Mouse (Mus musculus) embryonic facial prominence, embryonic 14.5 days (tissue): Measurements from ENCODE around the gene Sh3gl2. TPM values are rescaled to one million over a fixed set of nuclear protein-coding genes. Genes with fewer than 3 reads are reported as not detected.

Source experiments
- ATAC-seq: fragments of 200-750 bp; cut with Nextera tagmentation; 2 replicates; pipeline ENCODE4 v1.8.0; 2017; ENCODE audit warnings: low read depth, moderate number of reproducible peaks, moderate TSS enrichment
- DNase-seq: peaks from one replicate; pipeline ENCODE4 v3.0.0-alpha.2; 2015; ENCODE audit warnings: low spot score
- H3K27ac ChIP-seq: fragments of 300-500 bp; sonication (generic); replicated peaks from 2 replicates; pipeline ENCODE4 v1.5.1; 2014; ENCODE audit warnings: low read depth, mild to moderate bottlenecking, low read length, moderate library complexity
- H3K27me3 ChIP-seq: fragments of 300-500 bp; sonication (generic); replicated peaks from 2 replicates; pipeline ENCODE4 v1.6.1; 2014; ENCODE audit warnings: low read length; ENCODE audit not compliant: control insufficient read depth, insufficient read depth
- H3K36me3 ChIP-seq: fragments of 300-500 bp; sonication (generic); 2 replicates; pipeline ENCODE4 v1.6.1; 2014; ENCODE audit warnings: low read length, mixed read lengths; ENCODE audit not compliant: control insufficient read depth, insufficient read depth
- H3K4me1 ChIP-seq: fragments of 300-500 bp; sonication (generic); 2 replicates; pipeline ENCODE4 v1.6.1; 2014; ENCODE audit warnings: antibody characterized with exemption, low read length; ENCODE audit not compliant: control insufficient read depth, insufficient read depth
- H3K4me2 ChIP-seq: fragments of 300-500 bp; sonication (generic); 2 replicates; pipeline ENCODE4 v1.6.1; 2014; ENCODE audit warnings: low read depth, mild to moderate bottlenecking, low read length, moderate library complexity, mixed read lengths
- H3K4me3 ChIP-seq: fragments of 300-500 bp; sonication (generic); 2 replicates; pipeline ENCODE4 v1.5.1; 2014; ENCODE audit warnings: low read depth, mild to moderate bottlenecking, low read length
- H3K9ac ChIP-seq: fragments of 300-500 bp; sonication (generic); 2 replicates; pipeline ENCODE4 v1.6.1; 2014; ENCODE audit warnings: low read depth, mild to moderate bottlenecking, low read length, moderate library complexity, mixed read lengths
- H3K9me3 ChIP-seq: fragments of 300-500 bp; sonication (generic); 2 replicates; pipeline ENCODE4 v1.6.1; 2016; ENCODE audit warnings: low read length; ENCODE audit not compliant: control insufficient read depth
- WGBS: fragments of 180-500 bp; shearing (Covaris S2); extraction: QIAGEN DNeasy Blood & Tissue Kit; methylation state at CpG from one replicate; pipeline ENCODE4 v1.1.7; 2014; 5-methylcytosine and 5-hydroxymethylcytosine counted together
- polyA plus RNA-seq: library from polyadenylated mRNA; unstranded; fragments of >200 nt; fragmentation: Nextera tagmentation; extraction: Ambion mirVana; gene quantifications from 2 replicates; pipeline ENCODE4 v1.2.1, GENCODE M21; 2014

The Sh3gl2 gene
- polyA plus RNA-seq, 1 experiment from 2014 or later = 7.0 TPM

GRCm38 (mm10) chr4:85222716-85223115 lies 17.8 kb downstream of the Sh3gl2 start:
- DNase-seq (no peak), ATAC-seq (no peak)
- no peaks in the 10 kb centered on the region for H3K9me3 ChIP-seq
- H3K27ac ChIP-seq = no peak overlapping the region
- H3K4me3 ChIP-seq = no peak overlapping the region
- no peak overlapping the region for H3K4me2 ChIP-seq
- no peaks in the 10 kb centered on the region for H3K27me3 ChIP-seq
- no peaks in the 10 kb centered on the region for H3K36me3 ChIP-seq
- no peak overlapping the region for H3K9ac ChIP-seq
- 65% methylated on average over 5 of the region's 5 CpGs for WGBS
- no peaks in the 10 kb centered on the region for H3K4me1 ChIP-seq

- H3K36me3 ChIP-seq = no peaks in the 10 kb centered on the region
- DNase-seq (no peak), ATAC-seq (no peak)
- H3K4me2 ChIP-seq = no peak overlapping the region
- H3K4me3 ChIP-seq = no peak overlapping the region
- H3K4me1 ChIP-seq = no peaks in the 10 kb centered on the region
- H3K9ac ChIP-seq = no peak overlapping the region
- no peak overlapping the region for H3K27ac ChIP-seq
- WGBS = 74% methylated on average over 5 of the region's 5 CpGs
- no peaks in the 10 kb centered on the region for H3K9me3 ChIP-seq
- H3K27me3 ChIP-seq = no peaks in the 10 kb centered on the region
These were observed 21.8 kb downstream of the Sh3gl2 start for GRCm38 (mm10) chr4:85226731-85227130.

GRCm38 (mm10) chr4:85227664-85228588 lies 23.0 kb downstream of the Sh3gl2 start:
- DNase-seq (no peak), ATAC-seq (no peak)
- H3K9me3 ChIP-seq = no peaks in the 10 kb centered on the region
- H3K27ac ChIP-seq = no peak overlapping the region
- H3K27me3 ChIP-seq = no peaks in the 10 kb centered on the region
- WGBS = 65% methylated on average over 9 of the region's 9 CpGs
- H3K4me1 ChIP-seq = no peaks in the 10 kb centered on the region
- H3K4me3 ChIP-seq = no peak overlapping the region
- H3K9ac ChIP-seq = no peak overlapping the region
- H3K4me2 ChIP-seq = no peak overlapping the region
- no peaks in the 10 kb centered on the region for H3K36me3 ChIP-seq

GRCm38 (mm10) chr4:85228589-85228948 lies 23.6 kb downstream of the Sh3gl2 start:
- ATAC-seq (no peak), DNase-seq (no peak)
- Histone ChIP-seq H3K36me3 (no peaks in the 10 kb centered on the region), H3K4me2 (no peak overlapping the region), H3K27ac (no peak overlapping the region), H3K27me3 (no peaks in the 10 kb centered on the region), H3K4me3 (no peak overlapping the region), H3K9ac (no peak overlapping the region), H3K9me3 (no peaks in the 10 kb centered on the region), H3K4me1 (no peaks in the 10 kb centered on the region)
- WGBS = 82% methylated on average over 5 of the region's 5 CpGs

GRCm38 (mm10) chr4:85232386-85233381 lies 27.8 kb downstream of the Sh3gl2 start:
- H3K4me3 ChIP-seq = no peak overlapping the region
- no peak overlapping the region for H3K27ac ChIP-seq
- no peak overlapping the region for H3K9ac ChIP-seq
- no peaks in the 10 kb centered on the region for H3K27me3 ChIP-seq
- 69% methylated on average over 14 of the region's 14 CpGs for WGBS
- no peak overlapping the region for H3K4me2 ChIP-seq
- no peaks in the 10 kb centered on the region for H3K9me3 ChIP-seq
- no peaks in the 10 kb centered on the region for H3K36me3 ChIP-seq
- no peak for ATAC-seq
- no peaks in the 10 kb centered on the region for H3K4me1 ChIP-seq
- no peak for DNase-seq

- Histone ChIP-seq H3K36me3 (no peaks in the 10 kb centered on the region), H3K9me3 (no peaks in the 10 kb centered on the region)
These were observed 36.7 kb downstream of the Sh3gl2 start for GRCm38 (mm10) chr4:85241675-85242074.

GRCm38 (mm10) chr4:85242562-85242961 lies 37.6 kb downstream of the Sh3gl2 start:
- Histone ChIP-seq H3K27ac (no peak overlapping the region), H3K4me2 (no peak overlapping the region), H3K27me3 (no peaks in the 10 kb centered on the region), H3K9me3 (no peaks in the 10 kb centered on the region), H3K4me3 (no peak overlapping the region), H3K36me3 (no peaks in the 10 kb centered on the region), H3K4me1 (no peaks in the 10 kb centered on the region), H3K9ac (no peak overlapping the region)
- 90% methylated on average over 2 of the region's 2 CpGs for WGBS
- DNase-seq (no peak), ATAC-seq (no peak)

More at GRCm38 (mm10) chr4:85241675-85242074, 36.7 kb downstream of the Sh3gl2 start:
- no peak overlapping the region for H3K27ac ChIP-seq
- H3K4me2 ChIP-seq = no peak overlapping the region
- no peak for DNase-seq
- no peaks in the 10 kb centered on the region for H3K27me3 ChIP-seq
- H3K4me1 ChIP-seq = no peaks in the 10 kb centered on the region
- H3K4me3 ChIP-seq = no peak overlapping the region
- H3K9ac ChIP-seq = no peak overlapping the region
- 71% methylated on average over 3 of the region's 3 CpGs for WGBS
- no peak for ATAC-seq

GRCm38 (mm10) chr4:85248673-85249072 lies 43.7 kb downstream of the Sh3gl2 start:
- ATAC-seq (no peak), DNase-seq (no peak)
- H3K4me2 ChIP-seq = no peak overlapping the region
- H3K9me3 ChIP-seq = no peaks in the 10 kb centered on the region
- H3K4me3 ChIP-seq = no peak overlapping the region
- H3K36me3 ChIP-seq = no peaks in the 10 kb centered on the region
- H3K27ac ChIP-seq = no peak overlapping the region
- H3K4me1 ChIP-seq = peaks cover 5% of the 10 kb centered on the region; the same call in 1 of the 2 replicates
- 92% methylated on average over 3 of the region's 3 CpGs for WGBS
- no peak overlapping the region for H3K9ac ChIP-seq
- no peaks in the 10 kb centered on the region for H3K27me3 ChIP-seq
